Mouse (Mus musculus): ENCODE data around the gene Birc6. TPM values are rescaled to one million over a fixed set of nuclear protein-coding genes. Genes with fewer than 3 reads are reported as not detected.
A peak's percentile ranks its signal among the peaks of the same experiment; 100 is the strongest.

The Birc6 gene
- polyA plus RNA-seq, 1 experiment from 2014 or later = 89.7 TPM

GRCm38 (mm10) chr17:74598908-74599307 lies 70.8 kb downstream of the Birc6 start:
- no peaks in the 10 kb centered on the region for H3K4me1 ChIP-seq (replicated peaks; ENCODE audit: control insufficient read depth, insufficient read depth, low read length)
- peaks cover 24% of the 10 kb centered on the region for H3K36me3 ChIP-seq (ENCODE audit: control insufficient read depth, insufficient read depth, low read length)
- H3K9me3 ChIP-seq (ENCODE audit: control insufficient read depth, low read length) = no peaks in the 10 kb centered on the region
- no peak overlapping the region for H3K27ac ChIP-seq (ENCODE audit: low read length)
- no peak overlapping the region for H3K9ac ChIP-seq (ENCODE audit: low read length)
- no peak overlapping the region for H3K4me3 ChIP-seq (ENCODE audit: low read length)
- WGBS = 90% methylated on average over 9 of the region's 9 CpGs
- H3K27me3 ChIP-seq (ENCODE audit: control insufficient read depth, insufficient read depth, low read depth, low read length) = no peaks in the 10 kb centered on the region
- no peak overlapping the region for H3K4me2 ChIP-seq (ENCODE audit: low read depth, low read length)
- no peak for ATAC-seq (ENCODE audit: low read depth)

- no peak overlapping the region for H3K27ac ChIP-seq (ENCODE audit: low read length)
- 91% methylated on average over 2 of the region's 2 CpGs for WGBS
- ATAC-seq (ENCODE audit: low read depth) = no peak
- no peak overlapping the region for H3K9ac ChIP-seq (ENCODE audit: low read length)
- H3K36me3 ChIP-seq (ENCODE audit: control insufficient read depth, insufficient read depth, low read length) = peaks cover 22% of the 10 kb centered on the region
- H3K9me3 ChIP-seq (ENCODE audit: control insufficient read depth, low read length) = no peaks in the 10 kb centered on the region
- no peak overlapping the region for H3K4me3 ChIP-seq (ENCODE audit: low read length)
- H3K4me2 ChIP-seq (ENCODE audit: low read depth, low read length) = no peak overlapping the region
- no peaks in the 10 kb centered on the region for H3K27me3 ChIP-seq (ENCODE audit: control insufficient read depth, insufficient read depth, low read depth, low read length)
- no peaks in the 10 kb centered on the region for H3K4me1 ChIP-seq (replicated peaks; ENCODE audit: control insufficient read depth, insufficient read depth, low read length)
Measured at GRCm38 (mm10) chr17:74599396-74599795, 71.3 kb downstream of the Birc6 start.

- H3K4me3 ChIP-seq (ENCODE audit: low read length) = no peak overlapping the region
- WGBS = 81% methylated on average over 1 of the region's 1 CpGs
- H3K27me3 ChIP-seq (ENCODE audit: control insufficient read depth, insufficient read depth, low read depth, low read length) = no peaks in the 10 kb centered on the region
- H3K4me2 ChIP-seq (ENCODE audit: low read depth, low read length) = no peak overlapping the region
- H3K27ac ChIP-seq (ENCODE audit: low read length) = no peak overlapping the region
- H3K36me3 ChIP-seq (ENCODE audit: control insufficient read depth, insufficient read depth, low read length) = peaks cover 22% of the 10 kb centered on the region
- no peaks in the 10 kb centered on the region for H3K9me3 ChIP-seq (ENCODE audit: control insufficient read depth, low read length)
- no peak for ATAC-seq (ENCODE audit: low read depth)
- H3K9ac ChIP-seq (ENCODE audit: low read length) = no peak overlapping the region
- no peaks in the 10 kb centered on the region for H3K4me1 ChIP-seq (replicated peaks; ENCODE audit: control insufficient read depth, insufficient read depth, low read length)
Measured at GRCm38 (mm10) chr17:74601201-74601600, 73.1 kb downstream of the Birc6 start.

GRCm38 (mm10) chr17:74630798-74631197 lies 102.7 kb downstream of the Birc6 start:
- WGBS = 73% methylated on average over 3 of the region's 3 CpGs
- no peak overlapping the region for H3K4me3 ChIP-seq (ENCODE audit: low read length)
- no peak overlapping the region for H3K27ac ChIP-seq (ENCODE audit: low read length)
- peaks cover 16% of the 10 kb centered on the region for H3K36me3 ChIP-seq (ENCODE audit: control insufficient read depth, insufficient read depth, low read length)
- H3K27me3 ChIP-seq (ENCODE audit: control insufficient read depth, insufficient read depth, low read depth, low read length) = no peaks in the 10 kb centered on the region
- ATAC-seq (ENCODE audit: low read depth) = no peak
- no peak overlapping the region for H3K9ac ChIP-seq (ENCODE audit: low read length)
- no peak overlapping the region for H3K4me2 ChIP-seq (ENCODE audit: low read depth, low read length)
- no peaks in the 10 kb centered on the region for H3K9me3 ChIP-seq (ENCODE audit: control insufficient read depth, low read length)
- H3K4me1 ChIP-seq (replicated peaks; ENCODE audit: control insufficient read depth, insufficient read depth, low read length) = no peaks in the 10 kb centered on the region

- ATAC-seq (ENCODE audit: low read depth) = no peak
- no peak overlapping the region for H3K4me3 ChIP-seq (ENCODE audit: low read length)
- H3K4me1 ChIP-seq (replicated peaks; ENCODE audit: control insufficient read depth, insufficient read depth, low read length) = no peaks in the 10 kb centered on the region
- H3K27me3 ChIP-seq (ENCODE audit: control insufficient read depth, insufficient read depth, low read depth, low read length) = no peaks in the 10 kb centered on the region
- no peak overlapping the region for H3K9ac ChIP-seq (ENCODE audit: low read length)
- H3K36me3 ChIP-seq (ENCODE audit: control insufficient read depth, insufficient read depth, low read length) = peaks cover 40% of the 10 kb centered on the region
- no peak overlapping the region for H3K27ac ChIP-seq (ENCODE audit: low read length)
- no peak overlapping the region for H3K4me2 ChIP-seq (ENCODE audit: low read depth, low read length)
- no peaks in the 10 kb centered on the region for H3K9me3 ChIP-seq (ENCODE audit: control insufficient read depth, low read length)
Measured at GRCm38 (mm10) chr17:74642445-74642844, 114.3 kb downstream of the Birc6 start.

GRCm38 (mm10) chr17:74658362-74658761 lies 130.3 kb downstream of the Birc6 start:
- Histone ChIP-seq H3K4me1 (replicated peaks; ENCODE audit: control insufficient read depth, insufficient read depth, low read length) (no peaks in the 10 kb centered on the region), H3K27ac (ENCODE audit: low read length) (no peak overlapping the region), H3K4me3 (ENCODE audit: low read length) (no peak overlapping the region), H3K4me2 (ENCODE audit: low read depth, low read length) (no peak overlapping the region), H3K36me3 (ENCODE audit: control insufficient read depth, insufficient read depth, low read length) (peaks cover 33% of the 10 kb centered on the region), H3K27me3 (ENCODE audit: control insufficient read depth, insufficient read depth, low read depth, low read length) (no peaks in the 10 kb centered on the region), H3K9me3 (ENCODE audit: control insufficient read depth, low read length) (no peaks in the 10 kb centered on the region), H3K9ac (ENCODE audit: low read length) (no peak overlapping the region)
- WGBS = 73% methylated on average over 3 of the region's 3 CpGs
- peak; percentile 82 for ATAC-seq (ENCODE audit: low read depth)

GRCm38 (mm10) chr17:74668010-74668409 lies 139.9 kb downstream of the Birc6 start:
- Histone ChIP-seq H3K9ac (ENCODE audit: low read length) (no peak overlapping the region), H3K4me2 (ENCODE audit: low read depth, low read length) (no peak overlapping the region), H3K9me3 (ENCODE audit: control insufficient read depth, low read length) (no peaks in the 10 kb centered on the region), H3K4me1 (replicated peaks; ENCODE audit: control insufficient read depth, insufficient read depth, low read length) (no peaks in the 10 kb centered on the region), H3K27me3 (ENCODE audit: control insufficient read depth, insufficient read depth, low read depth, low read length) (no peaks in the 10 kb centered on the region), H3K27ac (ENCODE audit: low read length) (no peak overlapping the region), H3K4me3 (ENCODE audit: low read length) (no peak overlapping the region), H3K36me3 (ENCODE audit: control insufficient read depth, insufficient read depth, low read length) (peaks cover 23% of the 10 kb centered on the region)
- no peak for ATAC-seq (ENCODE audit: low read depth)
- no CpG with 5 or more reads among the region's 1 CpGs for WGBS

GRCm38 (mm10) chr17:74670031-74670430 lies 141.9 kb downstream of the Birc6 start:
- H3K9ac ChIP-seq (ENCODE audit: low read length) = no peak overlapping the region
- H3K27ac ChIP-seq (ENCODE audit: low read length) = no peak overlapping the region
- WGBS = 86% methylated on average over 13 of the region's 13 CpGs
- H3K4me3 ChIP-seq (ENCODE audit: low read length) = no peak overlapping the region
- ATAC-seq (ENCODE audit: low read depth) = 0 out of 2 replicates have a peak, but pooled peaks have one; percentile 38
- no peaks in the 10 kb centered on the region for H3K4me1 ChIP-seq (replicated peaks; ENCODE audit: control insufficient read depth, insufficient read depth, low read length)
- H3K9me3 ChIP-seq (ENCODE audit: control insufficient read depth, low read length) = no peaks in the 10 kb centered on the region
- peaks cover 19% of the 10 kb centered on the region for H3K36me3 ChIP-seq (ENCODE audit: control insufficient read depth, insufficient read depth, low read length)
- no peak overlapping the region for H3K4me2 ChIP-seq (ENCODE audit: low read depth, low read length)
- H3K27me3 ChIP-seq (ENCODE audit: control insufficient read depth, insufficient read depth, low read depth, low read length) = no peaks in the 10 kb centered on the region

GRCm38 (mm10) chr17:74672446-74672845 lies 144.4 kb downstream of the Birc6 start:
- Histone ChIP-seq H3K36me3 (ENCODE audit: control insufficient read depth, insufficient read depth, low read length) (peaks cover 21% of the 10 kb centered on the region), H3K4me1 (replicated peaks; ENCODE audit: control insufficient read depth, insufficient read depth, low read length) (no peaks in the 10 kb centered on the region), H3K27ac (ENCODE audit: low read length) (no peak overlapping the region), H3K4me2 (ENCODE audit: low read depth, low read length) (no peak overlapping the region), H3K27me3 (ENCODE audit: control insufficient read depth, insufficient read depth, low read depth, low read length) (no peaks in the 10 kb centered on the region), H3K4me3 (ENCODE audit: low read length) (no peak overlapping the region), H3K9me3 (ENCODE audit: control insufficient read depth, low read length) (no peaks in the 10 kb centered on the region), H3K9ac (ENCODE audit: low read length) (no peak overlapping the region)
- ATAC-seq (ENCODE audit: low read depth) = no peak
- 69% methylated on average over 4 of the region's 4 CpGs for WGBS

- H3K4me3 ChIP-seq (ENCODE audit: low read length) = no peak overlapping the region
- no peak overlapping the region for H3K4me2 ChIP-seq (ENCODE audit: low read depth, low read length)
- H3K36me3 ChIP-seq (ENCODE audit: control insufficient read depth, insufficient read depth, low read length) = peaks cover 25% of the 10 kb centered on the region
- no peak for ATAC-seq (ENCODE audit: low read depth)
- H3K27ac ChIP-seq (ENCODE audit: low read length) = no peak overlapping the region
- H3K27me3 ChIP-seq (ENCODE audit: control insufficient read depth, insufficient read depth, low read depth, low read length) = no peaks in the 10 kb centered on the region
- H3K4me1 ChIP-seq (replicated peaks; ENCODE audit: control insufficient read depth, insufficient read depth, low read length) = no peaks in the 10 kb centered on the region
- no peaks in the 10 kb centered on the region for H3K9me3 ChIP-seq (ENCODE audit: control insufficient read depth, low read length)
- no peak overlapping the region for H3K9ac ChIP-seq (ENCODE audit: low read length)
Measured at GRCm38 (mm10) chr17:74673251-74673650, 145.2 kb downstream of the Birc6 start.
